Mouse (Mus musculus): ENCODE data around the gene Kif5a. TPM values are rescaled to one million over a fixed set of nuclear protein-coding genes. Genes with fewer than 3 reads are reported as not detected.
A peak's percentile ranks its signal among the peaks of the same experiment; 100 is the strongest.

Kif5a gene
- total RNA-seq, 1 experiment from 2014 or later, result 7.6 TPM

GRCm38 (mm10) chr10:127217177-127217576 lies 46.0 kb downstream of the Kif5a start:
- DNase-seq, result no peak

- no peak for DNase-seq
Measured at GRCm38 (mm10) chr10:127216456-127216855, 46.7 kb downstream of the Kif5a start.

GRCm38 (mm10) chr10:127214422-127214803 lies 48.7 kb downstream of the Kif5a start:
- DNase-seq, result no peak

GRCm38 (mm10) chr10:127213704-127214421 lies 49.3 kb downstream of the Kif5a start:
- no peak for DNase-seq

- DNase-seq, result no peak
Measured at GRCm38 (mm10) chr10:127213272-127213671, 49.9 kb downstream of the Kif5a start.

- DNase-seq, result peak; percentile 96
Measured at GRCm38 (mm10) chr10:127211414-127211854, 51.7 kb downstream of the Kif5a start, which contains the start of gene Pip4k2c. Gene Pip4k2c, minus strand, starts transcription at chr10:127211585.

GRCm38 (mm10) chr10:127210961-127211405 lies 52.2 kb downstream of the Kif5a start:
- peak; percentile 61 for DNase-seq

- DNase-seq, result no peak
Measured at GRCm38 (mm10) chr10:127209928-127210570, 53.1 kb downstream of the Kif5a start.

GRCm38 (mm10) chr10:127208921-127209320 lies 54.2 kb downstream of the Kif5a start:
- DNase-seq, result no peak

- DNase-seq, result no peak
Measured at GRCm38 (mm10) chr10:127205373-127205772, 57.8 kb downstream of the Kif5a start.

GRCm38 (mm10) chr10:127204589-127204988 lies 58.6 kb downstream of the Kif5a start:
- DNase-seq, result no peak

GRCm38 (mm10) chr10:127203106-127203505 lies 60.0 kb downstream of the Kif5a start:
- DNase-seq, result no peak

- no peak for DNase-seq
Measured at GRCm38 (mm10) chr10:127200279-127200678, 62.9 kb downstream of the Kif5a start.

GRCm38 (mm10) chr10:127199474-127199873 lies 63.7 kb downstream of the Kif5a start:
- DNase-seq, result no peak

- DNase-seq, result no peak
Measured at GRCm38 (mm10) chr10:127199068-127199467, 64.1 kb downstream of the Kif5a start.

- no peak for DNase-seq
Measured at GRCm38 (mm10) chr10:127198492-127198891, 64.7 kb downstream of the Kif5a start.

- DNase-seq, result no peak
Measured at GRCm38 (mm10) chr10:127197505-127198110, 65.5 kb downstream of the Kif5a start.

- DNase-seq, result no peak
Measured at GRCm38 (mm10) chr10:127197104-127197503, 66.0 kb downstream of the Kif5a start.

- DNase-seq, result peak; percentile 77
Measured at GRCm38 (mm10) chr10:127196392-127196791, 66.8 kb downstream of the Kif5a start.

- DNase-seq, result peak; percentile 68
Measured at GRCm38 (mm10) chr10:127195328-127196129, 67.6 kb downstream of the Kif5a start, which contains the start of gene Dtx3. Gene Dtx3, minus strand, starts transcription at chr10:127195728.

GRCm38 (mm10) chr10:127194428-127195327 lies 68.5 kb downstream of the Kif5a start:
- peak; percentile 81 for DNase-seq

All from adrenal gland, postnatal 14 days (tissue).